Mouse (Mus musculus) brain, embryonic 14.5 days (tissue): ENCODE measurements around the gene C2.

Experiments
- CTCF ChIP-seq: fragments of 200-500 bp; IDR thresholded peaks from 2 replicates; pipeline ENCODE4 v1.5.1; 2012; ENCODE audit warnings: inconsistent platforms, mild to moderate bottlenecking, moderate library complexity, borderline replicate concordance; ENCODE audit not compliant: insufficient read depth, insufficient read length; ENCODE audit errors: extremely low read depth
- POLR2A ChIP-seq: fragments of 200-500 bp; IDR thresholded peaks from 2 replicates; pipeline ENCODE4 v1.6.1; 2012; ENCODE audit warnings: mild to moderate bottlenecking, inconsistent platforms, borderline replicate concordance; ENCODE audit not compliant: poor library complexity, insufficient read depth, insufficient read length, severe bottlenecking; ENCODE audit errors: extremely low read depth

GRCm38 (mm10) chr17:34890074-34890743 is 7.9 kb downstream of the C2 start:
- TF ChIP-seq POLR2A: no peak
- TF ChIP-seq CTCF: no peak
